23 mouse cellular contexts compared by ENCODE assay signal in the genomic region with DNA sequence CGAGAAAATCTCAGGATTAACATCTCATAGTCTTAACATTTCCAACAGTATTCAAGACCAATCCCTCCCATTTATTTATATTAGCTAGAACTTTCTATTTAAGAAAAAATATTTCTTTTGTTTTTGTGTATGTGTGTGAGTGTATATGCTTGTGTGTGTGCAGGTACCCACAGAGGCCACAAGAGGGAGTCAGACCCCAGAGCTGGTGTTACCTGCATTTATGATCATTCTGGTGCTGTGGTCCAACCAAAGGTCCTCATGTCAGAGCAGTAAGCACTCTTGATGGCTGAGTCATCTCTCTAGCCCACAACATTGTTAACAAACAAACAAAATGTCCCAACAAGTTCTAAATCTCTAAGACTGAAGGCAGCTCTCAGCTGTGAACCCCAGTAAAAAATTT.
DNase-seq lines count a peak whose midpoint lies in the region; ATAC-seq and TF ChIP-seq lines count a peak whose summit lies in the region.
"Had no signal": no experiment of that assay in that cellular context is flagged by ENCODE, and none has a peak within 500 bp of the region (broad histone marks: within the 10 kb centered on the region; RNA-seq: fewer than 3 reads in every experiment).

No protein-coding gene starts in this region.

- TF ChIP-seq CTCF in gastrocnemius, adult 2 months (IDR thresholded peaks at IDR 0.05) = peak; percentile 14; the same call in 1 of the 2 replicates
- peak; percentile 32 for TF ChIP-seq CTCF in kidney, postnatal 0 days (IDR thresholded peaks at IDR 0.05; ENCODE audit: low read depth)
- peak; percentile 52 for TF ChIP-seq CTCF in E14TG2a.4 (conservative IDR thresholded peaks at IDR 0.05; ENCODE audit: low read length)

- no peak overlapping the region for H3K9ac ChIP-seq in kidney, postnatal 0 days (ENCODE audit: low read depth, low read length)
- H3K9ac ChIP-seq: embryonic facial prominence, embryonic 13.5 days; forebrain, embryonic 12.5 days; heart, embryonic 12.5 days; hindbrain, embryonic 15.5 days had no signal

- intact Hi-C loops in gastrocnemius, adult 2 months (cut with DNase I) = no loop called here

- H3K27me3 ChIP-seq in kidney, postnatal 0 days (ENCODE audit: insufficient read depth, low read length) = no peaks in the 10 kb centered on the region
- H3K27me3 ChIP-seq in E14TG2a.4 (ENCODE audit: insufficient read depth, low read length) = no peaks in the 10 kb centered on the region
- H3K27me3 ChIP-seq: embryonic facial prominence, embryonic 13.5 days; forebrain, embryonic 12.5 days; hindbrain, embryonic 15.5 days had no signal

- no peaks in the 10 kb centered on the region for H3K4me1 ChIP-seq in kidney, postnatal 0 days (replicated peaks; ENCODE audit: insufficient read depth, low read length)
- peaks cover 89% of the 10 kb centered on the region for H3K4me1 ChIP-seq in E14TG2a.4 (replicated peaks; ENCODE audit: low read depth, low read length)
- H3K4me1 ChIP-seq: embryonic facial prominence, embryonic 13.5 days; heart, embryonic 12.5 days; hindbrain, embryonic 15.5 days had no signal

- 84% methylated on average over 1 of the region's 1 CpGs for WGBS in kidney, postnatal 0 days

- H3K9me3 ChIP-seq in kidney, postnatal 0 days (replicated peaks; ENCODE audit: low read length) = no peaks in the 10 kb centered on the region; the same call in 1 of the 2 replicates
- peaks cover 23% of the 10 kb centered on the region for H3K9me3 ChIP-seq in E14TG2a.4 (ENCODE audit: low read length)

- H3K36me3 ChIP-seq in kidney, postnatal 0 days (ENCODE audit: insufficient read depth, low read length) = no peaks in the 10 kb centered on the region
- no peaks in the 10 kb centered on the region for H3K36me3 ChIP-seq in E14TG2a.4 (ENCODE audit: insufficient read depth, low read length)
- H3K36me3 ChIP-seq: embryonic facial prominence, embryonic 13.5 days; forebrain, embryonic 12.5 days; G1E; heart, embryonic 12.5 days; hindbrain, embryonic 15.5 days had no signal

- ATAC-seq in kidney, postnatal 0 days (replicated peaks; ENCODE audit: low FRiP score, low read depth) = no peak
- ATAC-seq: activated CD4-positive, CD25-positive, alpha-beta regulatory T cell, adult 4 months; CD4-positive, CD25-positive, alpha-beta regulatory T cell, adult 4 months; forebrain, embryonic 16.5 days had no signal

- no peak overlapping the region for H3K4me2 ChIP-seq in kidney, postnatal 0 days (ENCODE audit: low read length)
- H3K4me2 ChIP-seq: embryonic facial prominence, embryonic 13.5 days; forebrain, embryonic 12.5 days; heart, embryonic 12.5 days; hindbrain, embryonic 15.5 days had no signal

- H3K4me3 ChIP-seq in gastrocnemius, adult 2 months = no peak overlapping the region
- no peak overlapping the region for H3K4me3 ChIP-seq in kidney, postnatal 0 days (replicated peaks; ENCODE audit: low read depth, low read length)
- 0 out of 2 replicates have a peak overlapping the region, but pooled peaks have one; percentile 67 for H3K4me3 ChIP-seq in E14TG2a.4 (replicated peaks; ENCODE audit: low read length)
- H3K4me3 ChIP-seq: embryonic facial prominence, embryonic 13.5 days; forebrain, embryonic 12.5 days; heart, embryonic 12.5 days; hindbrain, embryonic 15.5 days had no signal

- no peak for DNase-seq in gastrocnemius, adult 2 months
- no peak for DNase-seq in gastrocnemius, adult 18-20 months (ENCODE audit: low spot score)
- DNase-seq in kidney, postnatal 0 days (ENCODE audit: low spot score) = no peak
- DNase-seq in kidney, postnatal 36 days = no peak
- peak; percentile 57 for DNase-seq in R1 (ENCODE audit: low read depth, low spot score)
- no peak for DNase-seq in frontal cortex, postnatal 36 days (ENCODE audit: low spot score in 2 of 2)
- DNase-seq: adrenal gland, postnatal 14 days; B cell, adult 2 months; cerebellum, adult 11-12 months; cerebellum, adult 9-10 months; cerebellum, postnatal 25 days; gastrocnemius, postnatal 36 days; heart, adult 18-20 months; heart, postnatal 36 days had no signal

- no peak overlapping the region for H3K27ac ChIP-seq in gastrocnemius, adult 2 months
- H3K27ac ChIP-seq in kidney, postnatal 0 days = no peak overlapping the region
- H3K27ac ChIP-seq: embryonic facial prominence, embryonic 13.5 days; forebrain, embryonic 12.5 days; hindbrain, embryonic 15.5 days had no signal
